Mouse (Mus musculus) cortical plate, adult 2 months (tissue): ENCODE measurements around the gene Fzd4. TPM values are rescaled to one million over a fixed set of nuclear protein-coding genes. Genes with fewer than 3 reads are reported as not detected.

Source experiments
- H3K27ac ChIP-seq: fragments of 200-500 bp; 2 replicates; pipeline ENCODE4 v1.5.1; 2012; ENCODE audit warnings: low read length, control low read depth, inconsistent platforms; ENCODE audit not compliant: insufficient read depth
- H3K4me1 ChIP-seq: fragments of 200-500 bp; 2 replicates; pipeline ENCODE4 v1.6.1; 2011; ENCODE audit warnings: low read length; ENCODE audit not compliant: control insufficient read depth, insufficient read depth
- H3K4me3 ChIP-seq: fragments of 200-500 bp; 2 replicates; pipeline ENCODE4 v1.5.1; 2011; ENCODE audit warnings: mild to moderate bottlenecking, low read length, control low read depth; ENCODE audit not compliant: insufficient read depth
- CTCF ChIP-seq: fragments of 200-500 bp; IDR thresholded peaks from 2 replicates; pipeline ENCODE4 v1.5.1; 2011; ENCODE audit warnings: mild to moderate bottlenecking, control low read depth, low read length; ENCODE audit not compliant: insufficient read depth; ENCODE audit errors: extremely low read depth
- POLR2A ChIP-seq: fragments of 200-500 bp; IDR thresholded peaks from 2 replicates; pipeline ENCODE4 v1.6.1; 2011; ENCODE audit warnings: mild to moderate bottlenecking, low read length, control low read depth; ENCODE audit not compliant: insufficient read depth; ENCODE audit errors: extremely low read depth
- polyA plus RNA-seq: library from polyadenylated mRNA; depleted of rRNA; stranded (reverse); fragments of >200 nt; gene quantifications from 2 replicates; pipeline ENCODE4 v1.2.3, GENCODE M21; 2012

Fzd4 gene
- polyA plus RNA-seq, 1 experiment = 6.2 TPM

- Histone ChIP-seq H3K4me3 (no peak overlapping the region), H3K4me1 (no peaks in the 10 kb centered on the region), H3K27ac (no peak overlapping the region)
- no peak for TF ChIP-seq CTCF
- TF ChIP-seq POLR2A = no peak
These were observed 7.2 kb downstream of the Fzd4 start for GRCm38 (mm10) chr7:89411346-89411745.

GRCm38 (mm10) chr7:89412094-89412493 lies 7.9 kb downstream of the Fzd4 start:
- Histone ChIP-seq H3K4me1 (no peaks in the 10 kb centered on the region), H3K4me3 (no peak overlapping the region), H3K27ac (no peak overlapping the region)
- TF ChIP-seq CTCF (no peak), POLR2A (no peak)

GRCm38 (mm10) chr7:89416027-89416426 lies 11.9 kb downstream of the Fzd4 start:
- H3K4me1 ChIP-seq = no peaks in the 10 kb centered on the region
- no peak overlapping the region for H3K27ac ChIP-seq
- no peak for TF ChIP-seq POLR2A
- no peak for TF ChIP-seq CTCF
- no peak overlapping the region for H3K4me3 ChIP-seq

GRCm38 (mm10) chr7:89417707-89418106 lies 13.6 kb downstream of the Fzd4 start:
- no peak for TF ChIP-seq CTCF
- TF ChIP-seq POLR2A = no peak

GRCm38 (mm10) chr7:89418127-89418653 lies 14.0 kb downstream of the Fzd4 start:
- Histone ChIP-seq H3K4me1 (no peaks in the 10 kb centered on the region), H3K4me3 (no peak overlapping the region), H3K27ac (no peak overlapping the region)
- TF ChIP-seq CTCF (no peak), POLR2A (no peak)

More at GRCm38 (mm10) chr7:89417707-89418106, 13.6 kb downstream of the Fzd4 start:
- Histone ChIP-seq H3K4me1 (no peaks in the 10 kb centered on the region), H3K4me3 (no peak overlapping the region), H3K27ac (no peak overlapping the region)

GRCm38 (mm10) chr7:89418917-89419679 lies 14.9 kb downstream of the Fzd4 start:
- Histone ChIP-seq H3K4me1 (no peaks in the 10 kb centered on the region), H3K27ac (no peak overlapping the region), H3K4me3 (no peak overlapping the region)
- TF ChIP-seq CTCF = no peak

- TF ChIP-seq POLR2A (no peak), CTCF (no peak)
- H3K4me1 ChIP-seq = no peaks in the 10 kb centered on the region
- no peak overlapping the region for H3K4me3 ChIP-seq
- no peak overlapping the region for H3K27ac ChIP-seq
These were observed 17.1 kb downstream of the Fzd4 start for GRCm38 (mm10) chr7:89421294-89421693.

GRCm38 (mm10) chr7:89422650-89423049 lies 18.5 kb downstream of the Fzd4 start:
- TF ChIP-seq POLR2A (no peak), CTCF (no peak)
- Histone ChIP-seq H3K4me3 (no peak overlapping the region), H3K4me1 (no peaks in the 10 kb centered on the region), H3K27ac (no peak overlapping the region)

- Histone ChIP-seq H3K4me3 (no peak overlapping the region), H3K4me1 (no peaks in the 10 kb centered on the region), H3K27ac (no peak overlapping the region)
- TF ChIP-seq CTCF = no peak
- no peak for TF ChIP-seq POLR2A
These were observed 19.0 kb downstream of the Fzd4 start for GRCm38 (mm10) chr7:89423194-89423593.

GRCm38 (mm10) chr7:89423688-89424255 lies 19.6 kb downstream of the Fzd4 start:
- H3K27ac ChIP-seq = no peak overlapping the region
- no peak overlapping the region for H3K4me3 ChIP-seq
- H3K4me1 ChIP-seq = no peaks in the 10 kb centered on the region
- TF ChIP-seq POLR2A (no peak), CTCF (no peak)
